ENCODE assay signal across 29 mouse cellular contexts in genomic region chr2:152129778-152130177, GRCm38 (mm10). TPM values are rescaled to one million over a fixed set of nuclear protein-coding genes. Genes with fewer than 3 reads are reported as not detected.
"Had no signal": no experiment of that assay in that cellular context is flagged by ENCODE, and none has a peak within 500 bp of the region (broad histone marks: within the 10 kb centered on the region; RNA-seq: fewer than 3 reads in every experiment).

No protein-coding gene starts in this region.

- H3K4me2 ChIP-seq: intestine, embryonic 15.5 days; kidney, embryonic 15.5 days; limb, embryonic 13.5 days; liver, embryonic 12.5 days; liver, embryonic 15.5 days; lung, embryonic 15.5 days; midbrain, embryonic 13.5 days; neural tube, embryonic 13.5 days; stomach, embryonic 15.5 days had no signal

- H3K27ac ChIP-seq: intestine, embryonic 15.5 days; kidney, embryonic 15.5 days; limb, embryonic 13.5 days; liver, embryonic 12.5 days; liver, embryonic 15.5 days; lung, embryonic 15.5 days; midbrain, embryonic 10.5 days; midbrain, embryonic 13.5 days; neural tube, embryonic 13.5 days; stomach, embryonic 15.5 days had no signal

- H3K36me3 ChIP-seq: intestine, embryonic 15.5 days; kidney, embryonic 15.5 days; limb, embryonic 10.5 days; limb, embryonic 13.5 days; liver, embryonic 12.5 days; liver, embryonic 15.5 days; lung, embryonic 15.5 days; midbrain, embryonic 10.5 days; midbrain, embryonic 13.5 days; neural tube, embryonic 13.5 days; stomach, embryonic 15.5 days had no signal

- ATAC-seq: intestine, embryonic 15.5 days; liver, embryonic 12.5 days; midbrain, embryonic 13.5 days; midbrain, embryonic 16.5 days had no signal

- H3K9me3 ChIP-seq: intestine, embryonic 15.5 days; limb, embryonic 10.5 days; limb, embryonic 13.5 days; liver, embryonic 12.5 days; liver, embryonic 15.5 days; lung, embryonic 15.5 days; midbrain, embryonic 10.5 days; midbrain, embryonic 13.5 days; neural tube, embryonic 13.5 days; stomach, embryonic 15.5 days had no signal

- H3K9ac ChIP-seq: intestine, embryonic 15.5 days; kidney, embryonic 15.5 days; limb, embryonic 13.5 days; liver, embryonic 12.5 days; liver, embryonic 15.5 days; lung, embryonic 15.5 days; midbrain, embryonic 13.5 days; neural tube, embryonic 13.5 days; stomach, embryonic 15.5 days had no signal

- DNase-seq: kidney, adult 11 months; kidney, adult 8-10 months; kidney, postnatal 10 days; kidney, postnatal 36 days; liver; lung, adult 18-20 months; lung, postnatal 10 days; lung, postnatal 36 days; retina, postnatal 1 day; spleen, adult 18-20 months; thymus, adult 2 months; thymus, postnatal 14 days; thymus, postnatal 4 days had no signal

- H3K27me3 ChIP-seq: intestine, embryonic 15.5 days; limb, embryonic 13.5 days; lung, embryonic 15.5 days; midbrain, embryonic 13.5 days; neural tube, embryonic 13.5 days; stomach, embryonic 15.5 days had no signal

- H3K4me1 ChIP-seq: megakaryocyte, embryonic 14.5 days; midbrain, embryonic 10.5 days; midbrain, embryonic 13.5 days; stomach, embryonic 15.5 days had no signal

- H3K4me3 ChIP-seq: intestine, embryonic 15.5 days; kidney, embryonic 15.5 days; limb, embryonic 10.5 days; limb, embryonic 13.5 days; liver, embryonic 12.5 days; liver, embryonic 15.5 days; lung, embryonic 15.5 days; megakaryocyte, embryonic 14.5 days; midbrain, embryonic 10.5 days; midbrain, embryonic 13.5 days; myocyte; neural tube, embryonic 13.5 days; stomach, embryonic 15.5 days had no signal

RNA-seq across cellular contexts. Expression of gene Tcf15, which starts 13.6 kb away (rescaled TPM):
- total RNA-seq: monocyte, adult 5-6 weeks; neutrophil, adult 5-6 weeks had no signal
- polyA plus RNA-seq: myocyte had no signal

RNA-seq across cellular contexts. Expression of gene Scrt2, which starts 48.4 kb away (rescaled TPM):
- total RNA-seq: monocyte, adult 5-6 weeks; neutrophil, adult 5-6 weeks had no signal
- polyA plus RNA-seq: limb, embryonic 10.5 days; limb, embryonic 13.5 days; liver, embryonic 12.5 days; liver, embryonic 15.5 days; lung, embryonic 15.5 days; myocyte had no signal
